10 mouse cellular contexts compared by ENCODE assay signal in genomic region chr7:66309240-66309949, GRCm38 (mm10). TPM values are rescaled to one million over a fixed set of nuclear protein-coding genes. Genes with fewer than 3 reads are reported as not detected.
DNase-seq lines count a peak whose midpoint lies in the region; ATAC-seq and TF ChIP-seq lines count a peak whose summit lies in the region.
"Had no signal": no experiment of that assay in that cellular context is flagged by ENCODE, and none has a peak within 500 bp of the region (broad histone marks: within the 10 kb centered on the region; RNA-seq: fewer than 3 reads in every experiment).

No protein-coding gene starts in this region.

- ATAC-seq in kidney, postnatal 0 days (replicated peaks; ENCODE audit: low FRiP score, low read depth): no peak; the same call in 1 of the 2 replicates
- peak; percentile 73 for ATAC-seq in megakaryocyte-erythroid progenitor cell, adult 5-6 weeks (replicated peaks; ENCODE audit: low FRiP score, low TSS enrichment, poor library complexity, severe bottlenecking)

- H3K9ac ChIP-seq in kidney, postnatal 0 days (ENCODE audit: low read depth, low read length): no peak overlapping the region

- H3K9me3 ChIP-seq in kidney, postnatal 0 days (replicated peaks; ENCODE audit: low read length): no peaks in the 10 kb centered on the region
- H3K9me3 ChIP-seq: megakaryocyte, embryonic 14.5 days had no signal

- TF ChIP-seq POLR2A in embryonic fibroblast, embryonic 13.5 days (IDR thresholded peaks at IDR 0.05; ENCODE audit: low read depth, low read length): no peak

- H3K4me1 ChIP-seq in kidney, postnatal 0 days (replicated peaks; ENCODE audit: insufficient read depth, low read length): no peaks in the 10 kb centered on the region
- peaks cover 3% of the 10 kb centered on the region for H3K4me1 ChIP-seq in embryonic fibroblast, embryonic 13.5 days (ENCODE audit: control insufficient read depth, insufficient read depth, low read length)

- no peak overlapping the region for H3K4me2 ChIP-seq in kidney, postnatal 0 days (ENCODE audit: low read length)

- WGBS in kidney, postnatal 0 days: 63% methylated on average over 5 of the region's 5 CpGs

- TF ChIP-seq CTCF in kidney, postnatal 0 days (IDR thresholded peaks at IDR 0.05; ENCODE audit: low read depth): no peak
- TF ChIP-seq CTCF in embryonic fibroblast, embryonic 13.5 days (IDR thresholded peaks at IDR 0.05; ENCODE audit: borderline replicate concordance, insufficient read depth, low read length): no peak

- H3K27me3 ChIP-seq in kidney, postnatal 0 days (ENCODE audit: insufficient read depth, low read length): no peaks in the 10 kb centered on the region
- H3K27me3 ChIP-seq: megakaryocyte, embryonic 14.5 days had no signal

- peak; percentile 28 for DNase-seq in kidney, postnatal 0 days (ENCODE audit: low spot score)
- no peak for DNase-seq in kidney, adult 18-20 months
- peak; percentile 19 to 45 for DNase-seq in kidney, postnatal 4 days
- DNase-seq in layer of hippocampus, postnatal 36 days: no peak
- no peak for DNase-seq in frontal cortex, postnatal 36 days (ENCODE audit: low spot score in 2 of 2)
- no peak for DNase-seq in left cerebral cortex, adult 18-20 months (ENCODE audit: low spot score in 2 of 2)

- no peak overlapping the region for H3K27ac ChIP-seq in kidney, postnatal 0 days
- H3K27ac ChIP-seq in embryonic fibroblast, embryonic 13.5 days (ENCODE audit: insufficient read depth, low read length): peak overlapping the region; percentile 66

- peaks cover 15% of the 10 kb centered on the region; the same call in 1 of the 2 replicates for H3K36me3 ChIP-seq in kidney, postnatal 0 days (ENCODE audit: insufficient read depth, low read length)

- no peak overlapping the region for H3K4me3 ChIP-seq in kidney, postnatal 0 days (replicated peaks; ENCODE audit: low read depth, low read length)
- H3K4me3 ChIP-seq in embryonic fibroblast, embryonic 13.5 days (ENCODE audit: insufficient read depth, low read length): no peak overlapping the region
- H3K4me3 ChIP-seq: erythroblast, embryonic 14.5 days had no signal

RNA-seq across cellular contexts. Expression of gene Gm10974, which starts 56.3 kb away (rescaled TPM):
- polyA plus RNA-seq in kidney, postnatal 0 days (2015; fragmentation: Nextera tagmentation; extraction: Ambion mirVana): not detected in 2 replicates
- not detected in 2 replicates for polyA plus RNA-seq in embryonic fibroblast, embryonic 13.5 days (2011; ENCODE audit: insufficient read length, low read depth, missing spikeins)
- total RNA-seq in megakaryocyte-erythroid progenitor cell, adult 5-6 weeks (2014; fragmentation: Nextera tagmentation): not detected in 2 replicates
- not detected in 2 replicates for total RNA-seq in megakaryocyte-erythroid progenitor cell, adult 5-6 weeks (2017)
- total RNA-seq in layer of hippocampus, postnatal 36 days (2021): not detected
- not detected for total RNA-seq in left cerebral cortex, adult 18-20 months (2021)
- polyA plus RNA-seq: erythroblast, embryonic 14.5 days had no signal

Comparison
In these comparisons a context has a peak if more than half of its experiments do, and no peak if none do; other contexts are left out.
1. DNase-seq: peak in kidney, postnatal 0 days (single experiment) and kidney, postnatal 4 days (2 of 2); none in kidney, adult 18-20 months (single experiment), layer of hippocampus, postnatal 36 days (0 of 2), frontal cortex, postnatal 36 days (0 of 2) and left cerebral cortex, adult 18-20 months (0 of 2).